Mouse (Mus musculus) neural tube, embryonic 13.5 days (tissue): ENCODE results near the gene Cbfb. TPM values are rescaled to one million over a fixed set of nuclear protein-coding genes. Genes with fewer than 3 reads are reported as not detected.
A peak's percentile ranks its signal among the peaks of the same experiment; 100 is the strongest.

Source experiments
- ATAC-seq: fragments of 200-750 bp; cut with Nextera tagmentation; 2 replicates; pipeline ENCODE4 v1.8.0; 2017; ENCODE audit warnings: low read depth, mild to moderate bottlenecking, moderate TSS enrichment, moderate library complexity
- H3K27ac ChIP-seq: fragments of 300-500 bp; sonication (generic); replicated peaks from 2 replicates; pipeline ENCODE4 v1.5.1; 2015; ENCODE audit warnings: moderate library complexity, mild to moderate bottlenecking, inconsistent platforms
- H3K27me3 ChIP-seq: fragments of 300-500 bp; sonication (generic); 2 replicates; pipeline ENCODE4 v1.6.1; 2015; ENCODE audit warnings: mild to moderate bottlenecking, inconsistent platforms
- H3K36me3 ChIP-seq: fragments of 300-500 bp; sonication (generic); 2 replicates; pipeline ENCODE4 v1.6.1; 2015; ENCODE audit warnings: mild to moderate bottlenecking, inconsistent platforms
- H3K4me1 ChIP-seq: fragments of 300-500 bp; sonication (generic); replicated peaks from 2 replicates; pipeline ENCODE4 v1.6.1; 2015; ENCODE audit warnings: inconsistent platforms
- H3K4me2 ChIP-seq: fragments of 300-500 bp; sonication (generic); 2 replicates; pipeline ENCODE4 v1.6.1; 2015; ENCODE audit warnings: inconsistent platforms, mild to moderate bottlenecking, moderate library complexity
- H3K4me3 ChIP-seq: fragments of 300-500 bp; sonication (generic); 2 replicates; pipeline ENCODE4 v1.5.1; 2015; ENCODE audit warnings: mild to moderate bottlenecking, inconsistent platforms
- H3K9ac ChIP-seq: fragments of 300-500 bp; sonication (generic); 2 replicates; pipeline ENCODE4 v1.6.1; 2015; ENCODE audit warnings: moderate library complexity, mild to moderate bottlenecking, inconsistent platforms
- H3K9me3 ChIP-seq: fragments of 300-500 bp; sonication (generic); 2 replicates; pipeline ENCODE4 v1.6.1; 2016; ENCODE audit warnings: inconsistent platforms
- WGBS: fragments of 180-500 bp; shearing (Covaris S2); methylation state at CpG from one replicate; pipeline ENCODE4 v1.1.7; 2015; 5-methylcytosine and 5-hydroxymethylcytosine counted together
- polyA plus RNA-seq: library from polyadenylated mRNA; unstranded; fragments of >200 nt; fragmentation: Nextera tagmentation; extraction: Ambion mirVana; gene quantifications from 2 replicates; pipeline ENCODE4 v1.2.1, GENCODE M21; 2015

Gene Cbfb
- polyA plus RNA-seq, 1 experiment from 2014 or later: 59.1 TPM

DNA sequence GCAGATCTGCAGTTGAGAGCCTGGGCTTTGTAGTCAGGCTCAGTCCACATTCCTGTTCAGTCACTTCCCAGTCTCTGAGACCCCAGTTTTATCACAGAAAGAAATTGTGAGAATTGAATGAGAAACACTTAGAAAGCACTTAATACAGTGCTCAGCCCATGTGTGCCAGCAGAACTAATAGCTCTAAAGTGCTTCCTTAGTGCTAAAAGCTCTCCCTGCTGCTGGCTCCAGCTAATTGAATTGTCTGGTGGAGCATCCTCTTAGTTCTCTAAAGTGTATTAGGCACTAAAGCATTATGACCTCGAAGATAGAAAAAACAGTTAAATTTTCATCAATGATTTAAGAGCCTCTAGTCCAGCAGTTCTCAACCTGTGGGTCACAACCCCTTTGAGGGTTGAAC is 35.3 kb downstream of the Cbfb start:
- WGBS: 67% methylated on average over 1 of the region's 1 CpGs
- no peaks in the 10 kb centered on the region for H3K27me3 ChIP-seq

DNA sequence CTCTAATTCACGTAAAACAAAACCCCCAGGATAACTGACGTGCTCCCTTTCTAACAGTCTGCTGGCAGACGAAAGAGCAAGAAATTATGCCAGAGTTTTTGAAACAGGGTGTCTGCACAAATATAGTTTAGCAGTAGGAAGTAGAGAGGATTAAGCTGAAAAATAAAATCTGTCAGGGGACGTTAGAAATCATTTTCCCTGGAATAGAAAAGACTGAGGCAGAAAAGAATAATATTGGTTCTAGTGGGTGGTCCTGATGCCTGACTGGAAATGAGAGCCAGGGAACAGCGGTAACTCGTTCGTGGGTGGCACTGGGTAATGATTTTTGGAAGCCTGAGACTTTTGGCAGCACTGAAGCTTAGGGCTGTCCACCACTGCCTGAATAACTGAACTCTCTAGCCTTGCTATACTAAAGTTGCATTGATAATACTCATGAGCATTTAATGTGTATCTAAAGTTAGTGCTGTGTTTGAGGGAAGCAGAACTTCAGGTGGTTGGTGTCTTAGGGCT is 36.3 kb downstream of the Cbfb start:
- Histone ChIP-seq H3K27ac (peak overlapping the region; percentile 64), H3K27me3 (no peaks in the 10 kb centered on the region), H3K4me1 (0 out of 2 replicates have a peak, but pooled peaks cover 3% of the 10 kb centered on the region), H3K9ac (no peak overlapping the region), H3K4me3 (no peak overlapping the region), H3K36me3 (peaks cover 17% of the 10 kb centered on the region), H3K9me3 (no peaks in the 10 kb centered on the region), H3K4me2 (no peak overlapping the region)
- no peak for ATAC-seq
- WGBS: 77% methylated on average over 7 of the region's 7 CpGs

More for the DNA sequence above, 35.3 kb downstream of the Cbfb start:
- Histone ChIP-seq H3K4me2 (no peak overlapping the region), H3K9ac (no peak overlapping the region), H3K36me3 (peaks cover 22% of the 10 kb centered on the region), H3K4me1 (0 out of 2 replicates have a peak, but pooled peaks cover 3% of the 10 kb centered on the region), H3K4me3 (no peak overlapping the region), H3K27ac (0 out of 2 replicates have a peak overlapping the region, but pooled peaks have one; percentile 64), H3K9me3 (no peaks in the 10 kb centered on the region)
- ATAC-seq: peak; percentile 63; the same call in 1 of the 2 replicates

DNA sequence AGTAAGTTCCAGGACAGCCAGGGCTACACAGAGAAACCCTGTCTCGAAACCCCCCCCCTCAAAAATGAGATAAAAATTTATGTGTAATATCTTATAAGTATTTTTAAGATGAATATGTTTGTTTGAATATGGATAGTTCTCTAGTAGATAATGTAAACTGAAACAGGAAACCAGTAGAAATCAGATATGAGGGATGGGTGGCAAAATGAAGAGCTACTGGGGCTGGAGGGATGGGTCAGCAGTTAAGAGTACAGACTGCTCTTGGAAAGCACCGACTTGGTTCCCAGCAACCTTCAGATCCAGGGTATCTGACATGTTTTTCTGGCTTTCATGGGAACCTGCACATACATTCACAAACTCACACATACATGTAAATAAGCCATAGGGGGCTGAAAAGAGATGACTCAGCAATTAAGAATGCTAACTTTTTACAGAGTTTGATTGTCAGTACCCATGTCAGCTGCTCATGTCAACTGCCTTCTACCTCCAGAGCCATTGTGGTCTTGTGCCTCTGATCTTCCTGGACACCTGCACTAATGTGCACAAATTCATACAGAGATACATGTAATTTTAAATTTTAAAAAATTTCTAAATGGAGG is 37.3 kb downstream of the Cbfb start:
- H3K4me3 ChIP-seq: no peak overlapping the region
- no peaks in the 10 kb centered on the region for H3K27me3 ChIP-seq
- WGBS: 84% methylated on average over 2 of the region's 2 CpGs
- no peak for ATAC-seq
- no peak overlapping the region for H3K27ac ChIP-seq
- no peak overlapping the region for H3K4me2 ChIP-seq
- H3K4me1 ChIP-seq: 0 out of 2 replicates have a peak, but pooled peaks cover 3% of the 10 kb centered on the region
- no peaks in the 10 kb centered on the region for H3K9me3 ChIP-seq
- H3K36me3 ChIP-seq: peaks cover 14% of the 10 kb centered on the region
- no peak overlapping the region for H3K9ac ChIP-seq

DNA sequence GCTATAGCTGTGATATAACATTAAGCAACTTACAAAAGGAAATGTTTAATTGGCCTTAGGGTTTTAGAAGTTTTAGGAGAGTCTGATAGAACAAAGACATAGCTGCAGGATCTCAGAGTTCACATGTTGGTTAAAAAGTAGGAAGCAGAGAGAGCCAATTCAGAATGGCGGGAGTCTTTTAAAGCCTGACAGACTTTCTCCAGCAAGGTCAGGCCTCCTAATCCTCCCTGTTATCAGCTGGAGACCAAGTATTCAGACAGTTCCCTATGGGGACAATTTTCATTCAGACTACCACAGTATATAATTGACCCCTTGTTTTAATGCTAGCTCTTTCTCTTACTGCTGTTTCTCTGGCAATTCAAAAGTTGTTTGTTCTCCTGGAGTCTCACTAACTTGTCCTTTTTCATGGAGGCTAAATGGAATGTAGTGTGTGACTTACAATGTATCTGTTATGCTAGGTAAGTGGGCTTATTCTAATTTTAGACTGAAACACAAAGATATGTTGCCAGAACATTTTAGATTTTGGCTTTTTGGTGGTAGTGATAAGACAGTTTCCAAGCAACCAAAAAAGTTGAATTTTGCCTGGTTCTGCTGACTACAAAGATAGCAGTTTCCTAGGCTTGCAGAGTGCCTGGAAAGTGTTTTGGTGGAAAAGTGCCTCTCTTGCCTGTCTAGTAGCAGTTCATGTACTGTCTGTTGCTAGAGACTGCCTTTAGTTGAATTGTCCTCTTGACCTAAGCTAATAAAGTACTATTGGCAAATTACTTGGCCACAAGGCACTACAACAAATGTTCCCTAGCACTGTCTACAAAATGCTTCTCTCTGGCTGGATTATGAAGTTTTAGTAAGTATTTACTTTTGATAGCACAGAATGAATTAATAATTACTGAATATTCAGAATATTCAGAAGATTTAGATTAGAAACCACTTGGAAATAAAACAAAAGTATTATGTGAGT is 39.0 kb downstream of the Cbfb start:
- Histone ChIP-seq H3K4me2 (no peak overlapping the region), H3K9ac (no peak overlapping the region), H3K27ac (no peak overlapping the region), H3K36me3 (peaks cover 7% of the 10 kb centered on the region), H3K27me3 (no peaks in the 10 kb centered on the region), H3K9me3 (no peaks in the 10 kb centered on the region), H3K4me1 (0 out of 2 replicates have a peak, but pooled peaks cover 3% of the 10 kb centered on the region), H3K4me3 (no peak overlapping the region)
- WGBS: 67% methylated on average over 1 of the region's 1 CpGs
- no peak for ATAC-seq

- no peak overlapping the region for H3K4me2 ChIP-seq
- 0 out of 2 replicates have a peak, but pooled peaks cover 4% of the 10 kb centered on the region for H3K36me3 ChIP-seq
- no peak for ATAC-seq
- H3K4me3 ChIP-seq: no peak overlapping the region
- no peak overlapping the region for H3K9ac ChIP-seq
- no peaks in the 10 kb centered on the region for H3K27me3 ChIP-seq
- no peak overlapping the region for H3K27ac ChIP-seq
- WGBS: 80% methylated on average over 5 of the region's 5 CpGs
- H3K9me3 ChIP-seq: no peaks in the 10 kb centered on the region
- 0 out of 2 replicates have a peak, but pooled peaks cover 2% of the 10 kb centered on the region for H3K4me1 ChIP-seq
Observed at GRCm38 (mm10) chr8:105214104-105214503, 43.6 kb downstream of the Cbfb start.

GRCm38 (mm10) chr8:105217926-105218522 is 47.5 kb downstream of the Cbfb start:
- no peak overlapping the region for H3K9ac ChIP-seq
- no peaks in the 10 kb centered on the region for H3K27me3 ChIP-seq
- no peak overlapping the region for H3K4me3 ChIP-seq
- 0 out of 2 replicates have a peak, but pooled peaks cover 4% of the 10 kb centered on the region for H3K36me3 ChIP-seq
- no peaks in the 10 kb centered on the region for H3K4me1 ChIP-seq
- no peak for ATAC-seq
- 84% methylated on average over 5 of the region's 5 CpGs for WGBS
- no peaks in the 10 kb centered on the region for H3K9me3 ChIP-seq
- no peak overlapping the region for H3K27ac ChIP-seq
- H3K4me2 ChIP-seq: no peak overlapping the region

- Histone ChIP-seq H3K36me3 (no peaks in the 10 kb centered on the region), H3K27ac (peak overlapping the region; percentile 85), H3K27me3 (no peaks in the 10 kb centered on the region), H3K4me3 (0 out of 2 replicates have a peak overlapping the region, but pooled peaks have one; percentile 96), H3K4me1 (peaks cover 23% of the 10 kb centered on the region), H3K9ac (peak overlapping the region; percentile 90), H3K4me2 (peak overlapping the region; percentile 87), H3K9me3 (no peaks in the 10 kb centered on the region)
- no peak for ATAC-seq
- WGBS: 86% methylated on average over 7 of the region's 7 CpGs
Observed at GRCm38 (mm10) chr8:105223850-105224249, 53.4 kb downstream of the Cbfb start.

- H3K4me3 ChIP-seq: peak within 1 kb of the TSS; percentile 96
- H3K36me3 ChIP-seq: no peaks in the 10 kb centered on the region
- peak within 1 kb of the TSS; percentile 85 for H3K27ac ChIP-seq
- H3K4me2 ChIP-seq: peak within 1 kb of the TSS; percentile 87
- H3K9ac ChIP-seq: peak within 1 kb of the TSS; percentile 90
- no peaks in the 10 kb centered on the region for H3K9me3 ChIP-seq
- peaks cover 23% of the 10 kb centered on the region for H3K4me1 ChIP-seq
- no peaks in the 10 kb centered on the region for H3K27me3 ChIP-seq
- WGBS: 2% methylated on average over 34 of the region's 34 CpGs
- peak; percentile 95 for ATAC-seq
Observed at GRCm38 (mm10) chr8:105224413-105225271, 54.2 kb downstream of the Cbfb start, which contains the start of gene D230025D16Rik. D230025D16Rik (plus strand) TSS chr8:105225145.

DNA sequence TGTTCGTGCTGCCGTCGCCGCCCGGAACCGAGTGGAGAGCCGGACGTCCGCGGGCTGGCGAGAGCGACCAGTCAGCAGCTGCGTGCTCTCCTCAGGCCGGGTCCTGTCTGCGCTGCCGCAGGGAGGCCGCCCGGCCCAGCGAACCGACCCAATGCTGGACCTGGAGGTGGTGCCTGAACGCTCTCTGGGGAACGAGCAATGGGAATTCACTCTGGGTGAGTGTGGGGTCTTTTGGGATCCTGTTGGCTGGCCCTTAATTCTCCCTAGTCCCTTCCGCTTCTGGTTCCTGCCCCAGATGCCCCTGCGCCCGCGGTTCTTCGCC is 54.8 kb downstream of the Cbfb start:
- Histone ChIP-seq H3K4me3 (peak overlapping the region; percentile 96), H3K9me3 (no peaks in the 10 kb centered on the region), H3K9ac (peak overlapping the region; percentile 90), H3K27me3 (no peaks in the 10 kb centered on the region), H3K27ac (peak overlapping the region; percentile 85), H3K4me2 (peak overlapping the region; percentile 87), H3K36me3 (no peaks in the 10 kb centered on the region), H3K4me1 (peaks cover 23% of the 10 kb centered on the region)
- no peak; the same call in 1 of the 2 replicates for ATAC-seq
- WGBS: under 1% methylated on average over 27 of the region's 27 CpGs

- WGBS: 25% methylated on average over 6 of the region's 6 CpGs
- no peak for ATAC-seq
Observed at GRCm38 (mm10) chr8:105225917-105226316, 55.4 kb downstream of the Cbfb start.

More at GRCm38 (mm10) chr8:105225917-105226316, 55.4 kb downstream of the Cbfb start:
- H3K4me3 ChIP-seq: peak overlapping the region; percentile 96
- H3K27me3 ChIP-seq: no peaks in the 10 kb centered on the region
- H3K9me3 ChIP-seq: no peaks in the 10 kb centered on the region
- H3K27ac ChIP-seq: no peak overlapping the region
- peak overlapping the region; percentile 90 for H3K9ac ChIP-seq
- H3K36me3 ChIP-seq: no peaks in the 10 kb centered on the region
- peaks cover 23% of the 10 kb centered on the region for H3K4me1 ChIP-seq
- H3K4me2 ChIP-seq: peak overlapping the region; percentile 87
